Mouse (Mus musculus): ENCODE data around the gene Spg20.

DNA sequence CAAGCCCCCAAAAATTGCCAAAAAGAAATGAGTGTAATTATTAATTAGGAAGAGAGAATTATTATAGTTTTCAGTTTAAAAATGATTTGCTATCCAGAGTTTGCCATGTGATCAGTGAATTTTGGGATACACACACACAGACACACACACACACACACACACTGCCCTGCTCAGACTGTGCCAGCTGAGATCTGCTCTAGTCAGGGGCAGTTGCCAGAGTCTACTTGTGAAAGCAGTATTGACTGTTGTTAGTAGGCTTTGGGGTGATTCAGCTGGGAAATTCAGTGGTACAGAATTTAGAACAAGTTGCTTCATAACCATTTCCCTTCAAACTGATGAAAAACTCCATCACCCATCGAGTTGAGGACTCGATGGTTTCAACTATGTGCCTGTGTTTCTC is 35.2 kb downstream of the Spg20 start:
- TF ChIP-seq CTCF (IDR thresholded peaks at IDR 0.05; ENCODE audit: insufficient read depth, low read depth, low read length) (no peak), POLR2A (IDR thresholded peaks at IDR 0.05; ENCODE audit: insufficient read depth, low read depth, low read length) (no peak)
